Mouse (Mus musculus): ENCODE measurements at regions not wholly inside any gene's neighbourhood (a gene's known extent, or its start where the extent isn't known, plus 50 kb on each side); places are given as distances from the start of the nearest gene placed in this dataset.
A peak's percentile ranks its signal among the peaks of the same experiment; 100 is the strongest.

- peak; percentile 11 to 29 for DNase-seq (ENCODE audit: low spot score in 2 of 2)
Measured at GRCm38 (mm10) chr10:25118674-25119670, 188.7 kb downstream of the Akap7 start.

- DNase-seq (ENCODE audit: low spot score in 2 of 2): no peak
Measured at GRCm38 (mm10) chr10:25114316-25114715, 187.0 kb upstream of the Arg1 start.

GRCm38 (mm10) chr10:25112449-25113171 lies 185.3 kb upstream of the Arg1 start:
- DNase-seq (ENCODE audit: low spot score in 2 of 2): no peak

GRCm38 (mm10) chr10:25111636-25112422 lies 184.5 kb upstream of the Arg1 start:
- no peak for DNase-seq (ENCODE audit: low spot score in 2 of 2)

GRCm38 (mm10) chr10:25111181-25111580 lies 183.9 kb upstream of the Arg1 start:
- no peak for DNase-seq (ENCODE audit: low spot score in 2 of 2)

GRCm38 (mm10) chr10:25098070-25098469 lies 170.8 kb upstream of the Arg1 start:
- no peak for DNase-seq (ENCODE audit: low spot score in 2 of 2)

- DNase-seq (ENCODE audit: low spot score in 2 of 2): no peak
Measured at GRCm38 (mm10) chr10:25089705-25090386, 162.6 kb upstream of the Arg1 start.

- DNase-seq (ENCODE audit: low spot score in 2 of 2): no peak
Measured at GRCm38 (mm10) chr10:25086745-25087144, 159.5 kb upstream of the Arg1 start.

- no peak for DNase-seq (ENCODE audit: low spot score in 2 of 2)
Measured at GRCm38 (mm10) chr10:25082930-25083329, 155.6 kb upstream of the Arg1 start.

- no peak for DNase-seq (ENCODE audit: low spot score in 2 of 2)
Measured at GRCm38 (mm10) chr10:25072617-25073016, 145.3 kb upstream of the Arg1 start.

- DNase-seq (ENCODE audit: low spot score in 2 of 2): no peak
Measured at GRCm38 (mm10) chr10:25068301-25068700, 141.0 kb upstream of the Arg1 start.

- DNase-seq (ENCODE audit: low spot score in 2 of 2): no peak
Measured at GRCm38 (mm10) chr10:25064701-25065362, 137.5 kb upstream of the Arg1 start.

- DNase-seq (ENCODE audit: low spot score in 2 of 2): no peak
Measured at GRCm38 (mm10) chr10:25061402-25062055, 134.2 kb upstream of the Arg1 start.

GRCm38 (mm10) chr10:25058694-25059093 lies 131.4 kb upstream of the Arg1 start:
- no peak for DNase-seq (ENCODE audit: low spot score in 2 of 2)

- no peak for DNase-seq (ENCODE audit: low spot score in 2 of 2)
Measured at GRCm38 (mm10) chr10:25051998-25052397, 124.7 kb upstream of the Arg1 start.

- DNase-seq (ENCODE audit: low spot score in 2 of 2): no peak
Measured at GRCm38 (mm10) chr10:25051368-25051874, 124.1 kb upstream of the Arg1 start.

GRCm38 (mm10) chr10:25041221-25041620 lies 113.9 kb upstream of the Arg1 start:
- no peak for DNase-seq (ENCODE audit: low spot score in 2 of 2)

- no peak for DNase-seq (ENCODE audit: low spot score in 2 of 2)
Measured at GRCm38 (mm10) chr10:25039926-25040325, 112.6 kb upstream of the Arg1 start.

- no peak for DNase-seq (ENCODE audit: low spot score in 2 of 2)
Measured at GRCm38 (mm10) chr10:25036928-25037327, 109.6 kb upstream of the Arg1 start.

GRCm38 (mm10) chr10:25035363-25035762 lies 108.1 kb upstream of the Arg1 start:
- no peak for DNase-seq (ENCODE audit: low spot score in 2 of 2)

Data from natural killer cell, adult 2 months (primary cell).